In genomic region chr14:19904031-19904430, GRCm38 (mm10) we compare ENCODE assay signal across 9 mouse cellular contexts.
A peak's percentile ranks its signal among the peaks of the same experiment; 100 is the strongest.
DNase-seq lines count a peak whose midpoint lies in the region; ATAC-seq and TF ChIP-seq lines count a peak whose summit lies in the region.
"Had no signal": no experiment of that assay in that cellular context is flagged by ENCODE, and none has a peak within 500 bp of the region (broad histone marks: within the 10 kb centered on the region; RNA-seq: fewer than 3 reads in every experiment).

No protein-coding gene starts in this region.

- no peaks in the 10 kb centered on the region for H3K36me3 ChIP-seq in forebrain, embryonic 11.5 days (ENCODE audit: control insufficient read depth, insufficient read depth, low read length)
- H3K36me3 ChIP-seq in forebrain, embryonic 15.5 days, result no peaks in the 10 kb centered on the region
- H3K36me3 ChIP-seq in midbrain, embryonic 10.5 days, result 0 out of 2 replicates have a peak, but pooled peaks cover 5% of the 10 kb centered on the region
- no peaks in the 10 kb centered on the region for H3K36me3 ChIP-seq in midbrain, embryonic 11.5 days (ENCODE audit: control insufficient read depth, insufficient read depth, low read length)
- no peaks in the 10 kb centered on the region for H3K36me3 ChIP-seq in hindbrain, postnatal 0 days (ENCODE audit: insufficient read depth, low read length)

- 0 out of 2 replicates have a peak overlapping the region, but pooled peaks have one; percentile 27 for H3K27ac ChIP-seq in forebrain, embryonic 11.5 days (ENCODE audit: low read depth, low read length)
- H3K27ac ChIP-seq in forebrain, embryonic 15.5 days (replicated peaks), result no peak overlapping the region; the same call in 1 of the 2 replicates
- H3K27ac ChIP-seq in midbrain, embryonic 10.5 days (replicated peaks), result peak overlapping the region; percentile 30; the same call in 1 of the 2 replicates
- no peak overlapping the region for H3K27ac ChIP-seq in midbrain, embryonic 11.5 days (ENCODE audit: low read depth, low read length)
- peak overlapping the region; percentile 45; the same call in 1 of the 2 replicates for H3K27ac ChIP-seq in hindbrain, postnatal 0 days

- no peak for TF ChIP-seq CTCF in hindbrain, postnatal 0 days (IDR thresholded peaks at IDR 0.05; ENCODE audit: low read depth)

- H3K4me2 ChIP-seq in forebrain, embryonic 11.5 days (ENCODE audit: low read depth, low read length, severe bottlenecking), result no peak overlapping the region
- H3K4me2 ChIP-seq in forebrain, embryonic 15.5 days (replicated peaks), result no peak overlapping the region
- no peak overlapping the region for H3K4me2 ChIP-seq in midbrain, embryonic 11.5 days
- H3K4me2 ChIP-seq in hindbrain, postnatal 0 days (ENCODE audit: low read depth, low read length), result no peak overlapping the region

- H3K4me3 ChIP-seq in forebrain, embryonic 11.5 days (ENCODE audit: low read depth, low read length), result no peak overlapping the region
- H3K4me3 ChIP-seq in forebrain, embryonic 15.5 days, result no peak overlapping the region
- no peak overlapping the region for H3K4me3 ChIP-seq in midbrain, embryonic 10.5 days
- no peak overlapping the region for H3K4me3 ChIP-seq in midbrain, embryonic 11.5 days (ENCODE audit: low read depth, low read length)
- H3K4me3 ChIP-seq in hindbrain, postnatal 0 days (ENCODE audit: low read length), result no peak overlapping the region
- H3K4me3 ChIP-seq: megakaryocyte, embryonic 14.5 days had no signal

- H3K4me1 ChIP-seq in forebrain, embryonic 11.5 days (replicated peaks; ENCODE audit: control insufficient read depth, insufficient read depth, low read length), result peaks cover 4% of the 10 kb centered on the region; the same call in 1 of the 2 replicates
- H3K4me1 ChIP-seq in forebrain, embryonic 15.5 days, result peaks cover 25% of the 10 kb centered on the region
- H3K4me1 ChIP-seq in midbrain, embryonic 10.5 days, result peaks cover 24% of the 10 kb centered on the region
- peaks cover 8% of the 10 kb centered on the region for H3K4me1 ChIP-seq in midbrain, embryonic 11.5 days (ENCODE audit: control insufficient read depth, insufficient read depth, low read length)
- peaks cover 14% of the 10 kb centered on the region for H3K4me1 ChIP-seq in hindbrain, postnatal 0 days (ENCODE audit: insufficient read depth, low read length)

- no peak for DNase-seq in forebrain, embryonic 11.5 days (ENCODE audit: low spot score)
- DNase-seq in midbrain, embryonic 10.5 days (ENCODE audit: low spot score), result peak; percentile 26
- no peak for DNase-seq in midbrain, embryonic 11.5 days (ENCODE audit: low spot score, missing footprints)
- no peak for DNase-seq in hindbrain, postnatal 0 days (ENCODE audit: low spot score)
- DNase-seq in frontal cortex, postnatal 10 days (ENCODE audit: low spot score in 2 of 2), result no peak
- DNase-seq in testis, postnatal 10 days (ENCODE audit: low spot score), result no peak
- DNase-seq in ovary, postnatal 14 days (ENCODE audit: low spot score), result no peak

- 40% methylated on average over 5 of the region's 5 CpGs for WGBS in forebrain, embryonic 11.5 days
- WGBS in forebrain, embryonic 15.5 days, result 46% methylated on average over 5 of the region's 5 CpGs
- 37% methylated on average over 5 of the region's 5 CpGs for WGBS in midbrain, embryonic 10.5 days
- 39% methylated on average over 5 of the region's 5 CpGs for WGBS in midbrain, embryonic 11.5 days
- WGBS in hindbrain, postnatal 0 days, result 41% methylated on average over 5 of the region's 5 CpGs

- no peak for ATAC-seq in forebrain, embryonic 11.5 days (replicated peaks; ENCODE audit: low FRiP score)
- no peak for ATAC-seq in forebrain, embryonic 15.5 days (replicated peaks)
- no peak for ATAC-seq in midbrain, embryonic 11.5 days (ENCODE audit: low FRiP score)
- no peak for ATAC-seq in hindbrain, postnatal 0 days

- no peaks in the 10 kb centered on the region for H3K27me3 ChIP-seq in forebrain, embryonic 11.5 days (ENCODE audit: control insufficient read depth, insufficient read depth, low read length)
- no peaks in the 10 kb centered on the region for H3K27me3 ChIP-seq in forebrain, embryonic 15.5 days
- no peaks in the 10 kb centered on the region for H3K27me3 ChIP-seq in midbrain, embryonic 10.5 days (ENCODE audit: low read depth, poor library complexity, severe bottlenecking)
- no peaks in the 10 kb centered on the region for H3K27me3 ChIP-seq in midbrain, embryonic 11.5 days (ENCODE audit: control insufficient read depth, insufficient read depth, low read length)
- H3K27me3 ChIP-seq in hindbrain, postnatal 0 days (ENCODE audit: insufficient read depth, low read length), result no peaks in the 10 kb centered on the region

- H3K9me3 ChIP-seq in forebrain, embryonic 11.5 days (ENCODE audit: control insufficient read depth, low read length), result no peaks in the 10 kb centered on the region
- H3K9me3 ChIP-seq in forebrain, embryonic 15.5 days, result no peaks in the 10 kb centered on the region
- no peaks in the 10 kb centered on the region for H3K9me3 ChIP-seq in midbrain, embryonic 10.5 days (replicated peaks)
- H3K9me3 ChIP-seq in midbrain, embryonic 11.5 days (ENCODE audit: control insufficient read depth, low read length), result no peaks in the 10 kb centered on the region
- H3K9me3 ChIP-seq in hindbrain, postnatal 0 days (ENCODE audit: low read length), result no peaks in the 10 kb centered on the region
- H3K9me3 ChIP-seq: megakaryocyte, embryonic 14.5 days had no signal

- H3K9ac ChIP-seq in forebrain, embryonic 11.5 days (ENCODE audit: low read length), result no peak overlapping the region
- H3K9ac ChIP-seq in forebrain, embryonic 15.5 days (replicated peaks), result no peak overlapping the region
- no peak overlapping the region for H3K9ac ChIP-seq in midbrain, embryonic 11.5 days (ENCODE audit: low read length)
- H3K9ac ChIP-seq in hindbrain, postnatal 0 days (replicated peaks; ENCODE audit: low read length), result no peak overlapping the region

Comparison
In these comparisons a context has a peak if more than half of its experiments do, and no peak if none do; other contexts are left out.
1. H3K27ac ChIP-seq: peak in forebrain, embryonic 11.5 days (single experiment), midbrain, embryonic 10.5 days (single experiment) and hindbrain, postnatal 0 days (single experiment); none in forebrain, embryonic 15.5 days (single experiment) and midbrain, embryonic 11.5 days (single experiment).